Mouse (Mus musculus) CH12.LX (cell line): ENCODE data around the gene Tns3. TPM values are rescaled to one million over a fixed set of nuclear protein-coding genes. Genes with fewer than 3 reads are reported as not detected.

ENCODE experiments used
- DNase-seq: peaks from one replicate; pipeline ENCODE4 v3.0.0-alpha.2; 2013; ENCODE audit errors: extremely low read depth
- H3K27ac ChIP-seq: 2 replicates; pipeline ENCODE4 v1.5.1; 2012; ENCODE audit warnings: low read depth, mild to moderate bottlenecking, control low read depth, moderate library complexity; ENCODE audit not compliant: insufficient read depth
- H3K27me3 ChIP-seq: replicated peaks from 2 replicates; pipeline ENCODE3; 2012; ENCODE audit warnings: inconsistent platforms
- H3K36me3 ChIP-seq, 2 experiments: replicated peaks in 1 of 2; 2 replicates each; pipeline versions ENCODE3 to v1.6.1; 2012; ENCODE audit warnings: inconsistent platforms in 1 of 2, low read length in 1 of 2, mild to moderate bottlenecking in 1 of 2, mixed read lengths in 1 of 2, moderate library complexity in 1 of 2; ENCODE audit not compliant: control insufficient read depth in 1 of 2, insufficient read depth in 1 of 2
- H3K4me1 ChIP-seq, 2 experiments: 2 replicates each; pipeline ENCODE4 v1.6.1; 2012; ENCODE audit warnings: inconsistent platforms in 1 of 2, moderate library complexity in 1 of 2; ENCODE audit not compliant: insufficient read depth in 2 of 2, control insufficient read depth in 1 of 2
- H3K4me2 ChIP-seq: 2 replicates; pipeline ENCODE4 v1.6.1; 2012; ENCODE audit warnings: low read depth, mild to moderate bottlenecking, control low read depth; ENCODE audit not compliant: poor library complexity, insufficient read depth, severe bottlenecking
- H3K4me3 ChIP-seq, 3 experiments: fragments of 150-350 bp in 1 of 3; sonication (generic) in 1 of 3; replicated peaks in 1 of 3; 2 replicates each; pipeline versions ENCODE3 to v1.5.1; 2011 to 2012; ENCODE audit warnings: low read depth in 2 of 3, low read length in 2 of 3, mild to moderate bottlenecking in 2 of 3, moderate library complexity in 2 of 3, control low read depth in 1 of 3, improper control_type of control experiment in 1 of 3, inconsistent platforms in 1 of 3, mixed read lengths in 1 of 3; ENCODE audit not compliant: poor library complexity in 1 of 3
- H3K79me2 ChIP-seq: replicated peaks from 2 replicates; pipeline ENCODE4 v1.6.1; 2012; ENCODE audit warnings: mild to moderate bottlenecking, moderate library complexity; ENCODE audit not compliant: control insufficient read depth, poor library complexity, insufficient read depth, severe bottlenecking; ENCODE audit errors: extremely low read depth
- H3K9ac ChIP-seq: 2 replicates; pipeline ENCODE4 v1.6.1; 2012; ENCODE audit warnings: low read depth, mild to moderate bottlenecking, control low read depth, moderate library complexity; ENCODE audit not compliant: insufficient read depth
- H3K9me3 ChIP-seq: replicated peaks from 2 replicates; pipeline ENCODE3; 2012; ENCODE audit warnings: low read length, inconsistent platforms, mixed read lengths
- BHLHE40 ChIP-seq: IDR thresholded peaks from 2 replicates; pipeline ENCODE4 v1.6.1; 2011; ENCODE audit warnings: mild to moderate bottlenecking, low read depth, low read length, improper control_type of control experiment
- E2F4 ChIP-seq: IDR thresholded peaks from 2 replicates; pipeline ENCODE4 v1.6.1; 2011; ENCODE audit warnings: low read depth, low read length, improper control_type of control experiment; ENCODE audit not compliant: insufficient replicate concordance
- ETS1 ChIP-seq: conservative IDR thresholded peaks from 2 replicates; pipeline ENCODE4 v1.6.1; 2012; ENCODE audit warnings: low read depth, mild to moderate bottlenecking, inconsistent platforms, low read length, improper control_type of control experiment, moderate library complexity
- GABPA ChIP-seq: IDR thresholded peaks from 2 replicates; pipeline ENCODE4 v1.6.1; 2012; ENCODE audit warnings: low read depth, low read length, improper control_type of control experiment, inconsistent platforms; ENCODE audit not compliant: insufficient replicate concordance
- HCFC1 ChIP-seq: IDR thresholded peaks from 2 replicates; pipeline ENCODE4 v1.6.1; 2012; ENCODE audit warnings: low read depth, mild to moderate bottlenecking, inconsistent platforms, low read length, improper control_type of control experiment
- KAT2A ChIP-seq: IDR thresholded peaks from 2 replicates; pipeline ENCODE4 v1.6.1; 2012; ENCODE audit warnings: low read length, improper control_type of control experiment, inconsistent platforms; ENCODE audit not compliant: insufficient replicate concordance
- MXI1 ChIP-seq: IDR thresholded peaks from 2 replicates; pipeline ENCODE4 v1.6.1; 2011; ENCODE audit warnings: mild to moderate bottlenecking, low read depth, low read length, improper control_type of control experiment
- NRF1 ChIP-seq: IDR thresholded peaks from 2 replicates; pipeline ENCODE4 v1.6.1; 2014; ENCODE audit warnings: low read depth, mild to moderate bottlenecking, inconsistent platforms, low read length, improper control_type of control experiment, moderate library complexity
- POLR2AphosphoS2 ChIP-seq: IDR thresholded peaks from 2 replicates; pipeline ENCODE4 v1.6.1; 2011; ENCODE audit warnings: low read depth, low read length, improper control_type of control experiment
- RCOR1 ChIP-seq: conservative IDR thresholded peaks from 2 replicates; pipeline ENCODE4 v1.6.1; 2012; ENCODE audit warnings: low read depth, mild to moderate bottlenecking, inconsistent platforms, low read length, improper control_type of control experiment
- SIN3A ChIP-seq: IDR thresholded peaks from 2 replicates; pipeline ENCODE4 v1.6.1; 2012; ENCODE audit warnings: low read length, improper control_type of control experiment, inconsistent platforms
- UBTF ChIP-seq: IDR thresholded peaks from 2 replicates; pipeline ENCODE4 v1.6.1; 2012; ENCODE audit warnings: low read depth, mild to moderate bottlenecking, inconsistent platforms, low read length, improper control_type of control experiment, moderate library complexity
- ZKSCAN1 ChIP-seq: IDR thresholded peaks from 2 replicates; pipeline ENCODE4 v1.6.1; 2012; ENCODE audit warnings: low read depth, inconsistent platforms, low read length, improper control_type of control experiment, borderline replicate concordance
- ZMIZ1 ChIP-seq: IDR thresholded peaks from 2 replicates; pipeline ENCODE4 v1.6.1; 2012; ENCODE audit warnings: low read depth, mild to moderate bottlenecking, inconsistent platforms, low read length, improper control_type of control experiment
- ZNF384 ChIP-seq: IDR thresholded peaks from 2 replicates; pipeline ENCODE4 v1.6.1; 2012; ENCODE audit warnings: low read depth, low read length, improper control_type of control experiment, inconsistent platforms
- dilution Hi-C: fragments of 300-500 bp; cut with MboI; formaldehyde crosslinking; loops from 2 replicates; pipeline ENCODE4 v1.14.3; 2020; ENCODE audit warnings: low sequenced_read_pairs; ENCODE audit not compliant: extremely low pct_unique_long_range_greater_than_20kb, extremely low pct_ligation_motif_present
- in situ Hi-C: fragments of 300-500 bp; cut with MboI; formaldehyde crosslinking; loops from 3 replicates; pipeline ENCODE4 v1.14.3; 2019; ENCODE audit warnings: low sequenced_read_pairs, low pct_ligation_motif_present, low pct_unique_long_range_greater_than_20kb, mixed read lengths
- polyA plus RNA-seq: library from polyadenylated mRNA; unstranded; fragments of >175 nt; gene quantifications from 2 replicates; pipeline ENCODE4 v1.2.1, GENCODE M21; 2012; ENCODE audit warnings: low read depth; ENCODE audit not compliant: insufficient read length
- total RNA-seq, 2 experiments: library from RNA; depleted of rRNA; stranded (reverse); fragments of 300-350 nt in 1 of 2; fragments of >200 nt in 1 of 2; gene quantifications; 2 replicates each; pipeline ENCODE4 v1.2.3; 2012 to 2014

Gene Tns3
- total and polyA plus RNA-seq, 3 experiments = 0.03 to 1.3 (median 0.33) TPM

DNA sequence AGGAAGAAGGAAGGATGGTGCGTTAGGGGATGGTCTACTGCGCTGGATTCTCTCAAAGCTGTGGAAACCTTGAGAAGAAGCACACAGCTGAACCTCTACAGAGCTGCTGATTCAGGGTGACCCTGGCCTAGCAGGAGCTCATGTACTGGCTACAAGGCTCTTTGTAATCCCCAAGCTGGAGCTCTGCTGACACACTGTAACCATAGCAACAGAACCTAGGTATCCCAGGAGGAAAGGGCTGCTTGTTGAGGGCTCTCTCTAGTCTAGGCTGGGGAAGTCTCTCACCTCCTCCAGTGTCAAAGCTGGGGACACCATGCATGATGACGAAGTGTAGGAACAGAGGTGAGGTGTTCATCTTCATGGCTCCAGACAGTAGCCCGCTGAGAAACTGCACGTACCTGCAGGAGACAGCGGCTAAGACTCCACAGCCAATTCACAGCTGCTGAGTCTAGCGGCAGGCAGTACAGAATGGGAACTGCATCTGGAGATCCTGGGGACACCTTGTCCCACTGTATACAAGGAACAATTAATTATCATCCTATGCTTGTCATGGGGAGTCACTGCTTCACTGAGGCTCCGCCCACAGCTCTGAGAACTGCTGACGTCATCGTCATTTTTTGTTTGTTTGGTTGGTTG, 132.1 kb downstream of the Tns3 start:
- no peak for DNase-seq
- in situ Hi-C loops (loop anchor here (5.0 to 10.0 kb wide), 2 partner anchors 335 to 603 kb away; no protein-coding TSS in a partner anchor), dilution Hi-C loops (no loop called here)
- Histone ChIP-seq H3K4me2 (no peak overlapping the region), H3K36me3 (no peaks in the 10 kb centered on the region), H3K4me3 (no peak overlapping the region), H3K9ac (no peak overlapping the region), H3K79me2 (no peaks in the 10 kb centered on the region), H3K9me3 (no peaks in the 10 kb centered on the region), H3K27ac (no peak overlapping the region), H3K27me3 (peaks cover 79% of the 10 kb centered on the region), H3K4me1 (no peaks in the 10 kb centered on the region)
- TF ChIP-seq ZMIZ1 = no peak
- TF ChIP-seq GABPA = no peak
- no peak for TF ChIP-seq HCFC1
- no peak for TF ChIP-seq SIN3A
- TF ChIP-seq RCOR1 = no peak
- TF ChIP-seq E2F4 = no peak
- no peak for TF ChIP-seq NRF1
- no peak for TF ChIP-seq BHLHE40
- TF ChIP-seq ZKSCAN1 = no peak

DNA sequence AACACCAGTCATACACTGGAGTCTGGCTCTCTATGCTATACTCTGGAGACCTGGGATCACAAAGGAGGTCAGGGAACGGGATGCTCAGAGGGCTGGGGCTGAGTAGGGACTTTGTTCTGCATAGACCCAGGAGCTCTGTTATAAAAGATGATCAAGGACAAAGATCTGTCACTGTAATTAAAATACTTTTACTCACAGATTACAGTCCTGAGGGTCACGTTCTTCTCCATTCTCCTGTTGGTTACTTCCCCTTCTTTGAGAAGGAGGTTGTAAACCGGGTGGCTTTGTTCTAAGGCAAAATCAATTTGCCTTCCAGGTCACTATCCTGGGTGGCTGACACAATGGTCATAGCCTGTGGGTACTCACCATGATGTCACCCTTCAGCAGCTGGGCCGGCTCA, 133.8 kb downstream of the Tns3 start:
- H3K36me3 ChIP-seq = no peaks in the 10 kb centered on the region
- H3K79me2 ChIP-seq = no peaks in the 10 kb centered on the region
- H3K9ac ChIP-seq = no peak overlapping the region
- no peak for TF ChIP-seq BHLHE40
- H3K4me3 ChIP-seq = no peak overlapping the region
- H3K27ac ChIP-seq = no peak overlapping the region
- no peak for DNase-seq
- H3K4me1 ChIP-seq = no peaks in the 10 kb centered on the region
- H3K27me3 ChIP-seq = peaks cover 81% of the 10 kb centered on the region
- dilution Hi-C loops (no loop called here), in situ Hi-C loops (loop anchor here (5.0 to 10.0 kb wide), 2 partner anchors 337 to 604 kb away; no protein-coding TSS in a partner anchor)
- no peak overlapping the region for H3K4me2 ChIP-seq
- H3K9me3 ChIP-seq = no peaks in the 10 kb centered on the region

DNA sequence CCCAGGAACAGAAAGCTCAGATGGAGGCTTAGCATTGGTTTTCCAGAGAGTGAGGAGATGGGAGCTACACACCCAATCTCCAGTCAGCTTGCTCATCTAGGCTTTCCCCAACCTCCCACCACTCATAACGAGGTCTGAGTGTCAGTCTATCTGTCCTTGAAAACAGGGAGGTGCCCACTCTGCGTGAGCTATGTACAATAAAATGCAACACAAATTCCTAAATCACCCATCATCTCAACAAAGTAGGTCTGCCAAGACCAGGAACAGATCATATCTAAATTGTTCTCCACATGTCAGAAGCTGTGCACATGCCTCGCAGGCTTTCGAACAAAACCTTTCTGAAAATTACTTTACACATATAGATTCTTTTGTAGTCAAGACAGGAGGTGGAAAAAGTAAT, 134.3 kb downstream of the Tns3 start:
- dilution Hi-C loops = no loop called here
- H3K4me1 ChIP-seq = no peaks in the 10 kb centered on the region

More for the DNA sequence above, 134.3 kb downstream of the Tns3 start:
- Histone ChIP-seq H3K27me3 (peaks cover 79% of the 10 kb centered on the region), H3K4me3 (no peak overlapping the region), H3K27ac (no peak overlapping the region), H3K79me2 (no peaks in the 10 kb centered on the region), H3K9me3 (no peaks in the 10 kb centered on the region), H3K36me3 (no peaks in the 10 kb centered on the region)
- no peak for DNase-seq
- in situ Hi-C loops = loop anchor here (5.0 to 10.0 kb wide), 2 partner anchors 337 to 605 kb away; no protein-coding TSS in a partner anchor
- TF ChIP-seq UBTF = no peak
- TF ChIP-seq ZNF384 = no peak
- no peak for TF ChIP-seq POLR2AphosphoS2
- TF ChIP-seq KAT2A = no peak
- TF ChIP-seq ETS1 = no peak
- TF ChIP-seq MXI1 = no peak
- TF ChIP-seq, all 38 proteins: peak for 0
- no peak overlapping the region for H3K4me2 ChIP-seq
- no peak overlapping the region for H3K9ac ChIP-seq
